Mouse (Mus musculus) spleen, embryonic (tissue): Measurements from ENCODE around the gene H2-Aa.

Experiments
- CTCF ChIA-PET: fragments of 350-600 bp; sonication (Branson Sonifier 250); formaldehyde crosslinking; loops from one replicate; lab custom pipeline; 2022; lab: Charles Lee

Gene H2-Aa

DNA sequence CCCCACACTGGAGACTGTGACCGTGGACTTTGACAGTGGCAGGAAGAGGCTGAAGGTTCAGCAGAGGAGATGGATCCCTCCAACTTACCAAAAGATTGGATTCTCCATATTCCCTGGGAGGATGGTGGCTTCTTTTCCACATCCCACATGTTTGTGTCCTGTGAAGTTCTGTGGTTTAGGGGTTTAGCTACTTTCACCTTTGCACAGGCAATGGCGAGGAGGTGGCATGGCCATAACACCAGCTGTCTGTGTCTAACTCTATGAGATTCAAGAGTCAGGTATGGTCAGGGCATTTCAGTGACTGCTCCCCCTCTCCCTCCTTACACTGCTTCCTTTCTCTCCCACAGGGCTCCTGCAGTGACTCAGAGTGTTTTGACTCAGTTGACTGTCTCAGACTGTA is 18.9 kb downstream of the H2-Aa start:
- CTCF ChIA-PET: no interaction called here

DNA sequence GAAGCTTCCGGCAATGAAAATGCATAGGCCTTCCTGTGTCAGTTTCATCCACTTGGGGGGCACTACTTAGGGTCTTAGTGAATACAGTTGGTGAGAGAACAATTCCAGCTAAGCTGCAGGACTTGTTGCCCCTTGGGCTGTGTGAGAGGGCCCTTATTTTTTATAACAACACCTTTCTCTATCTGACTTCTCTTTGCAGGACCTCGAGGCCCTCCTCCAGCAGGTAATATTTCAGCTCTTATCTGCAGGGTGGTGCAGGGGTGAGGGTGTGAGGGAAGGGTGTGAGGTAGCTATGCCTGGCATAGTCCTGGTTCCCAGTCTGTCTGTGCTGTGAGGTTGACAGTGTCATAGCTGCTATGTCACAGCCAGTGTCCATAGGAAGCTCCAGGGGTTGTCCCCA is 19.4 kb downstream of the H2-Aa start:
- CTCF ChIA-PET: no interaction called here

DNA sequence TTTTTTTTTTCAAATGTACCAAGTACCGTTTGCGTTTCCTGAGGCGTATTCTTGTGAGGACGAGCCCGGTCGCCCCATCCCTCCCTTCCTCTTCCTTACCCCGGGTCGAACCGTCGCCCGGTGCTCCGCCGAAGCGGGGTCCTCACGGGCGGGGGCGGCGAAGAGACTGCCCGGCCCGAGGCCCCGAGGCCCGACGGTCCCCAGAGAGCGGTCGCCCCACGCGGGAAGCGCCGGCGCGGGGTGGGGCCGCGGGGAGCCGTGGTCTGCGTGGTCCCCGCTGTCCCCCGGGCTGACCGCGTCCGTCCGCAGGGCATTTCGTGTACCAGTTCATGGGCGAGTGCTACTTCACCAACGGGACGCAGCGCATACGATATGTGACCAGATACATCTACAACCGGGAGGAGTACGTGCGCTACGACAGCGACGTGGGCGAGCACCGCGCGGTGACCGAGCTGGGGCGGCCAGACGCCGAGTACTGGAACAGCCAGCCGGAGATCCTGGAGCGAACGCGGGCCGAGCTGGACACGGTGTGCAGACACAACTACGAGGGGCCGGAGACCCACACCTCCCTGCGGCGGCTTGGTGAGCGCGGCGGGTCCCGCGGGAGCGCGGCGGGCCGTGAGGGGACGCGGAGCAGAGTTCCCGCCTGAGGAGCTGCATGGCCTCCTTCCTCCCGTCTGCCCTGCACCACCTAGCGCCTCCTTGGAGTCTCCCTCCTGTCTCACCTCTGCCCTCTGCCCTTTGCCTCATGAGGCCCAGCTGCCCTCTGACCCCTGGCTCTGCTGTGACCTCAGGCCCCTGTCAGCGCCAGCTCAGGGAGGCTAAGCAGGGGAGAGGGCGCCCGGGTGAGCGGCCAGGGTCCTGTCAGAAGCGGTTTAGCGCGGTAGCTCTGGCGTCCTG is 22.9 kb downstream of the H2-Aa start:
- CTCF ChIA-PET: no interaction called here

DNA sequence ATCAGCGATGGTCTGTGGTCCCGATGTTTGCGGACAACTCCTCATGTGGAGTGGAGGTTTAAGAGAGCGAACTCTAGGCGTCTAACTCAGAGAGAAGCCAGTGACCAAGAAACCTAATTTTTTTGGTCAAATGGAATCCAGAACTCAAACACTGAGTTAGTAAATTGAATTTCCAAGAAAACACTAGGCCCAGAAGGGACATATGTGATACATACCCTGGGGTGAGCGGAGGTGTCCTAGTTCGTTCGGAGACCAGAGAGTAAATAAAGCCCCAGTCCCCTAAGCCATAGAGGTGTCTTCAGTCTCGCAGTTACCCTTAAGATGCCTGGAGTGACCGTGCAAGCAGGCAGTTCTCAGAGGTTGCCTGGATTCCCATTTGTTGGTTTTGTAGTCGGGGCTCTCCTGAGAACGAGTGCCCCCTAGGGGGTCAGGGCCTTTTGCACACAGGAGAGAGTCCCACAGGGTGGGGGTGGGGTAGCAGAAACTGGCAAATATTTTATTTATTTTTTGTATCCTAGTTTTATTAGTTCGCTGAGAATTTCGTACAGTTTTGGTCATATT is 23.7 kb downstream of the H2-Aa start:
- CTCF ChIA-PET: no interaction called here

DNA sequence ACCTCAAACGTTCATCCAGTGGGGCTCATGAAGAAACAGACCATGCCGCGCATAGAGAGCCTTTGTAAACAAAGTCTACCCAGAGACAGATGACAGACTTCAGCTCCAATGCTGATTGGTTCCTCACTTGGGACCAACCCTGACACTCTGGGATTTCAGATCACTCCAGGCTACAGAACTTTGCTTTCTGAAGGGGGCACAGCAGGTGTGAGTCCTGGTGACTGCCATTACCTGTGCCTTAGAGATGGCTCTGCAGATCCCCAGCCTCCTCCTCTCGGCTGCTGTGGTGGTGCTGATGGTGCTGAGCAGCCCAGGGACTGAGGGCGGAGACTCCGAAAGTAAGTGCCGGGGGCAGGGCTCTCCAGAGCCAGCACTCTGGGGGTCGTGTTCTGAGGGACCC is 24.6 kb downstream of the H2-Aa start:
- CTCF ChIA-PET: interaction anchor here (1.2 kb wide), 1 partner anchor 11 kb away, joined by 3 read pairs; no protein-coding TSS in a partner anchor

DNA sequence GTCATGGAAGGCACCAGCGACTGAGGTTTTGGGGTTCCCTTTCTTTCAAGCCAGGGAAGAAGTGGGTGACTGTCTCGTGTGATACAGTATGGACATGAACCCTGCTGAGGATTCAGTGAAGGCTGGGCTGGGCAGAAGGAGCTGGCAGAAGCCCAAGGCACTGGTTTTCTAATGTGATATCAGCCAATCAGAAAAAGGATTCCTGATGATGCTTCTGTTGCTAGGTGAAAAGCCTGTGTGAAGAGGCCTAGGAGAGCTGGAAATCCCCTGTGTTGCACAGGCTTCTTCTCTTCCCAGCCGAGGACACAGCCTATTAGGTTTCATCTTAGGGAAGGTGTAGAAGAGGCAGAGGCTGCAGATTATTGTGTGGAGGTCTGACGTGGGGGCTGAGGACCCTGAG is 26.1 kb downstream of the H2-Aa start:
- CTCF ChIA-PET: no interaction called here

DNA sequence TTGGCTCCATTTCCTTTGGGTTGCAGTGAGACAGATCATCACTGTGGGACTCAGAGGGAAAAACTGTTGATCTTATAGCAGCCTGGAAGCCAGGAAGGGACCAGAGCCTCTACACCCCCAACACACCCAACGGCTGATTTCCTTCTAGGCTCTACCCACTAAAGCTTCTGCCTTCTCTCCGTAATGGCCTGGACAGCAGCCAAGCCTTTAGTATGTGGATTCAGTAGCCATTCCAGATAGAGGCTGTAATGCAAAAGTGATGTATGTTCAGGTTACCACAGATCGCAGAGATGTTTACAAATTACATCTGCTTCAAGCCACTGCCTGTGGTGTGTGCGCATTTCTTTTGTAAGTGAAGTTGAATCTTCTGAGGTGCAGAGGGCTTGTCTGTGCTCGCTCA is 27.1 kb downstream of the H2-Aa start:
- CTCF ChIA-PET: no interaction called here

DNA sequence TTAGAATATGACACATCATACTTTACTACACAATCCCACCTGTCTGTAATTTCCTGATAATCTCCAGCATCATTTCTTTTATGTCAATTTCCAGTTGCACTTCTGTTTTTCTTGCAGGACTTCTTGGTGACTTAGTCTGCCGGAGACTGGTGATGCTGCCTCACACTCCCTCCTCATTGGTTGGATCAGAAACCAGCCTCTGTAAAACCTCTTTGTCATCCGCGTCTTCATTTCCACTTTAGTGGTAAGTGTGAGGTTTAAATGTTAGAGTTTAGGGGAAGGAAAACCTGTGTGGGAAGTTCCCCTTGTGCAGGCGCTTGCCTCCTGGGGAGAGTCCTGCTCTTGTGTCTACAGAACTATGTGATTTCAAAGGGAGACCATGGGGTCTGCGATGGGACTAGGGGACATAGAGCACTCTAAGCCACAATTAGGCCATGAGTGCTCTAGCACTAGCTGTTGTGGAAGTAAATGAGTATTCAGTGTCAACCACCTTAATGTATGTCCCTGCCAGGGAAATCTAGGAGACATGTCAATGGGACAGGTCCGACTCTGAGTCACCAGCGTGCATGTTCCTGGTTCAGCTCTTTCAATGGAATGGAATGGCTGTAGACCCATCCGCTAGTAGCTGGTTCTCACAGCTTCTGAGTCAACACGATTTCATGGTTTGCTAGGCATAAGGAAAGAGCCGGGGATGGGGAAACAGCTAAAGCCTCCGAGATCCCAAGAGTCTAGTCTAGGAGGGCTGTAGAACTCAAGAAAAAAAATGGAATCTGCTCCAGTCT is 29.8 kb downstream of the H2-Aa start, which contains the start of gene H2-Ab1:
TSS of gene H2-Ab1 (plus strand) at position 96 of the 782 bp plus-strand sequence.
- CTCF ChIA-PET: no interaction called here

DNA sequence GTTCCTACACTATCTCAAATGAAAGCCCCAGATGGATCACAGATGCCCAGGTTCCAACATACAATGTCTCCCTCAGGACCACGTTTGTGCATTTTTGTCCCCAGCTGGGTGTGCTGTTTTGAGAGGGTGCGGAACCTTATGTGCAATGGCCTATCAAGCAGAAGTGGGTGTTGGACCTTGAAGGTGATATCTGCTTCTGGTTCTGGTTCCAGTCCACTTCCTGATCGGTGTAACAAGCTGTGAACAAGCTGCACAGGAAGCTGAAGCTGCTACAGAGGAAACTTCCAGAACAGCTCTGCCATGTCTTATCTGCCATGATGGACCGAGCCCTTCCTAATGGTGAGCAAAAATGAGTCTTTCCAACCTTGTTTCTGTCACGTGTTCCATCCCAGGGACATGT is 31.1 kb downstream of the H2-Aa start:
- CTCF ChIA-PET: interaction anchor here (0.6 to 0.8 kb wide), 2 partner anchors 16 to 153 kb away, joined by 4 read pairs; no protein-coding TSS in a partner anchor

DNA sequence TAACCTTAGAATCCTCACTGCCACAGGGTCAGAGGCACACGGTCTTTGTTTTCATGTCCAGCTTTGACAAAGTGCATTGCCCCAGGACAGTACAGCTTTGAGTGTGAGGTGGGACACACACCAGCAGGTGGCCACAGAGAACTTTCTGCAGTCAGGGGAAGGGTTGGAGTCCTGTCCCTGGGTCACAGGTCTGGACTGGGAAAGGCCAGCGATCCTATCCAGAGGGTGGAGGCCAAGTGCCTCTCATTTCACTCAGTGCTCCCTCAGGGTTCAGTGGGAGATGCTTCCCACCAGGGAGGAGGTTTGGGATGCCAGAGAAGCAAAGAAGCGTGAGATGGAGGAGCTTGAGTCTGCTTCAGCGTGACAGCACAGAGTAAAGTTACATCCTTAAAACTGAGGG is 36.0 kb downstream of the H2-Aa start:
- CTCF ChIA-PET: interaction anchor here (1.2 kb wide), 1 partner anchor 12 kb away, joined by 3 read pairs; no protein-coding TSS in a partner anchor

DNA sequence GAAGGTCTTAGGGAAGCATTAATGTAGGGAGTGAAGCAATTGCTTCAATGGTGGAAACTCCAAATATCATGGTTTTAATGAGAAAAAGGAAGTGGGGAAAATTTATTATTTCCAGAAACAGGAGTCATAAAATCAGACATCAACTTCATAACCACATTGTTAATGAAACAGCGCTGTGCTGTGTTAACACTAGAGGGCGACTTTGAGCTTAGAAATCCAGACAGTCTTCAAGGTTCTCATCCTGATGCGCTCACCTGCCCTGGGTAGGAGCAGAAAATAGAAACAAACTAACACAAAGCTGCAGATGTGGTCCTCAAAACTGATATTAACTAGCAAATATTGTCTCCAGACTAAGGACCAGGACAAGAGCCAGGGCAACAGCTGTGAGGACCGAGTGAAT is 37.7 kb downstream of the H2-Aa start:
- CTCF ChIA-PET: interaction anchor here (0.6 to 0.8 kb wide), 2 partner anchors 63 to 102 kb away, joined by 3 read pairs; no protein-coding TSS in a partner anchor

DNA sequence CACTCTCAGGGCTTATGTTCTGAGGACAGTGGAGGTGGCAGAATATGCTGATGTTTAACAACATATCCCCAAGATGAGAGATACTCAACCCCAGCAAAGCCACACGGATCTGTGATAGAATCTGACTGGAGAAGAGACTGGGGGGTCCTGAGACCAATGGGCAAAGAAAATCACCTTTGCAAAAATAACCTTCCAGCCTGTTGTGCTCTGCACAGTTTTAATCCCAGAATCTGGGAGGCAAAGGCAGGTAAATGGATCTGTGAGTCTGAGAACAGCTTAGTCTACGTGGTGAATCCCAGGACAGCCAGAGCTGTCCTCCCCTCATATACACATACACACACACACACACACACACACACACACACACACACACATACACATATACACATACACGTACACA is 38.3 kb downstream of the H2-Aa start:
- CTCF ChIA-PET: interaction anchor here (0.8 to 1.1 kb wide), 2 partner anchors 24 to 102 kb away, joined by 3 to 4 read pairs; no protein-coding TSS in a partner anchor

DNA sequence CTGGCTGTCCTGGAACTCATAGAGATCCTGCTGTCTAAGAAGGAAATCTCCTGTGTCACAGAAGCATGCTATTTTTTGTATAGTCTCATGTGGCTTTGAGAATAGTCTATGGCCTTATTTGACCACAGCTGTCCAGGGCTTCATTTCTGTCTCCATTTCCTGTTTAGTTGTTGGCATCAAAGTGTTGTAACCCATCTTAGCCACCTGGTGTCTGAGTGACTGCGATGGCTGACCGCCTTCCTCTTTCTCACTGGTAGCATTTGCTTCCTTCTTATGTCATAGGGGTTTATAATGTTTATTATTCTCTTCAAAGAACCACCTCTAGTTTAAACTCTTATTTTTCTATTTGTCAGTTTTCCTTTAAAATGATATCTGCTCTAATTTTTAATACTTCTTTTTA is 38.9 kb downstream of the H2-Aa start:
- CTCF ChIA-PET: interaction anchor here (1.1 kb wide), 2 partner anchors 9 to 25 kb away, joined by 3 to 4 read pairs; no protein-coding TSS in a partner anchor

DNA sequence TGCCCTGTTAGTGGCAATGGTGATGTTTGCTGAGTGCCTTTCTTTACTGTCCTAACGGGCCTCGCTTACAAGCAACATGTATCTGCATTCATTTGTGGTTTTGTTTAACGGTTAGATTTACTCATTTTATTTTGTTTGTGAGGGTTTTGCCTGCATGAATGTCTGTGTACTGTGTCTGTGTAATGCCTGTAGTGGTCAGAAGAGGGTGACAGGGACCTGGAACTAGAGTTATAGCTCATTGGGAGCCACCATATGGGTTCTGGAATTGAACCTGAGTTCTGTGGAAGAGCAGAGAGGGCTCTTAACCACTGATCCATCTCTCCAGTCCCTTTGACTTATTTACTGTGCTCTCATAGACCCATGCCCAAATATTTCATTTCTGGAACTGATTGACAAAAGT is 40.6 kb downstream of the H2-Aa start:
- CTCF ChIA-PET: no interaction called here

DNA sequence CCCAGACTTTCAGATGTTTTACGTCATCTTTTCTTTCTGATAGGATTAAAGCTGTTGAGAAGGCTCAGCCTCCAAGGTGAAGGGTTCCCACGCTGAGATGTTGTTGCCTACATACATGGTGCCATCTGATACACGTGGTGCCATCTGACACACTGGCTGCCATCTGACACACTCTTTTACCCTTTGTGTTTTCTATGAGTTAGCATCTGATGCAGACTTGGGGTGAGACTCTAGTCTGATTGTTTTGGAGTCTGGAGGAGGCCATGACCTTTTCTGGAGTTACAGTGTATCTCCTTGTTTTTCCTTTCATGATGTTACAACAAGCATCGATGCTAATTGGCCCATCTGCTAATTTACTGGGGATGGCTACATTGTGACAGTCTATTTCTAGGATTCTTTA is 43.0 kb downstream of the H2-Aa start:
- CTCF ChIA-PET: no interaction called here

DNA sequence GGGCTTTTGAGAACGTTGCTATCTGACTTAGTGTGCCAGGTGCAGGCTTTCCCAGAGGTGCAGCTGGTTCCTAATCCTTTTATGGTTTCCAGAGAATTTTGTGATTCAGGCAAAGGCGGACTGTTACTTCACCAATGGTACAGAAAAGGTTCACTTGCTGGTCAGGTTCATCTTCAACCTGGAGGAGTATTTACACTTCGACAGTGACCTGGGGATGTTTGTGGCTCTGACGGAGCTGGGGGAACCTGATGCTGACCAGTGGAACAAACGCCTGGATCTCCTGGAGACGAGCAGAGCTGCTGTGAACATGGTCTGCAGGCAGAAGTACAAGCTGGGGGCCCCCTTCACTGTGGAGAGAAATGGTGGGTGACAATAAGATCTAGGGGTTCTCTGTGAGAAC is 46.7 kb downstream of the H2-Aa start:
- CTCF ChIA-PET: interaction anchor here (1.6 kb wide), 1 partner anchor 108 kb away, joined by 5 read pairs; no protein-coding TSS in a partner anchor

DNA sequence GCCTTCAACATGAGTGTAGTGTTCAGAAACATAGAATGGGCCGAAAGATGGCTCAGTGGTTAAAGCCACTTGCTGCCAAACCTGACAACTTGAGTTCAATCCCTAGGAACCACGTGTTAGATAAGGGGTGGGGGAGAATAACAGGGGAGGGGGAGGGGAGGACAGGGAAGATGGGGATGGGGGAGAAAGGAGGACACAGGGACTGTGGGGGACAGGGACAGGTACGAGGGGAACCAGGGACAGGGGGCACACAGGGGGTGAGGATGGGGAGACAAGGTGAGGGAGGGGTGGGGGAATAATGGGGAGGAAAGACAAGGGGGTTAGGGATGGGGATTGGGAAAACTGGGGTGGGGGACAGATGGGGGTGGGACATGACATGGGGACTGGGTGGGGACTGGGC is 47.3 kb downstream of the H2-Aa start:
- CTCF ChIA-PET: interaction anchor here (0.7 to 1.3 kb wide), 3 partner anchors 8 to 108 kb away, joined by 3 to 4 read pairs (median 3); no protein-coding TSS in a partner anchor

DNA sequence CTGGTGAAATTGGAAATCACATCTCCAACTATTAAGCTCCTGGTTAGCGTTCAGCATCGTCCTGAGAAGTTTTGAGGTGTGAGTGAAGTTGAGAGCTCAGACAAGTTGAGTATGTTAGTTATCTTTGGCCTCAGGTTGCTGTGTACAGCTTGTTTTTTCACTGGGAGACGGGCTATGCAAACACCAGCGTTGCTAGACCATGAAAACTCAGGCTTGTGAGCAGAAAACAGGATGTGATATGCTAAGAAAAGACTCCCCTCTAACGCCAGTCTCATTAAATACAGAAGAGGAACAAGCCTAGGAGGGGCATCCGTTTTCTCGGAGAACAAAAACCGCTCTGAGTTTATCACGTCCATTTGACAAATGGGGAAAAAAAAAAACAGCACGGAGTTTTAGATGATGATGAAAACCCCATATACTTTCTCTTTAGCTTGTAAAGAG is 48.0 kb downstream of the H2-Aa start:
- CTCF ChIA-PET: interaction anchor here (0.6 to 1.3 kb wide), 7 partner anchors 8 to 320 kb away, joined by 3 to 11 read pairs (median 3); no protein-coding TSS in a partner anchor

DNA sequence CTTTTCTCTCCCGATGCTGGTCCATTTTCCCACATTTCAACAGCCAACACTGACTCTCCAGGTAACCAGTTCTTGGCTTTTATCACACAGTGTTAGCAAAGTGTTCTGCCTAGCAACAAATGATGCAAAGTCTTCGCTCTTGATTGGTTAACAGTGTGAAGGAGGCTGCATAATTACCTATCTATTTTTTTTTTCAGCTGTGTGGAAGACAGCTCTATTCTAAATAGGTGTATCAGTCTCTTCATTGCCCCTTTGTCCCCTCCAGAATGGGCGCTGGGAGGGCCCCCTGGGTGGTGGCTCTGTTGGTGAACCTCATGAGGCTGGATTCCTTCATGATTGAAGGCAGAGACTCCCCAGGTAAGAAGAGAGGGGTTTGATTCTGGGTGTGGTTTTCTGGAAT is 48.9 kb downstream of the H2-Aa start, which contains the start of gene H2-Ob:
TSS of gene H2-Ob (plus strand) at position 198 of the 400 bp plus-strand sequence.
- CTCF ChIA-PET: interaction anchor here (0.7 kb wide), 1 partner anchor 261 kb away, joined by 3 read pairs; no protein-coding TSS in a partner anchor

DNA sequence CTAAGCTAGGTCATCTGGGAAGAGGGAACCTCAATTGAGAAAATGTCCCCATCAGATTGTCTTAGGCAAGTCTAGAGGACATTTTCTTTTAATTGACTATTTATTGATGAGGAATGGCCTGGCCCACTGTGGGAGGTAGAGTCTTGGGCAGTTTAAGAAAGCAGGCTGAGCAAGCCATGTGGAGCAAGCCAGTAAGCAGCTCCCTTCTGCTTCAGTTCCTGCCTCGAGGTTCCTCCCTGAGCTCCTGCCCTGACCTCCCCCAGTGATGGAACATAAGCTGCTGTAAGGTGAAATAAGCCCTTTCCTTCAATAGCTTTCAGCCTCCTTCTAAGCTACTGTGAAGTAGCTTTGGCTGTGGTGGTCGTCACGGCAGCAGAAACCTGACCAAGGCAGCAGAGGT is 49.9 kb downstream of the H2-Aa start:
- CTCF ChIA-PET: interaction anchor here (0.6 to 2.4 kb wide), 2 partner anchors 68 to 137 kb away, joined by 6 to 7 read pairs; no protein-coding TSS in a partner anchor

DNA sequence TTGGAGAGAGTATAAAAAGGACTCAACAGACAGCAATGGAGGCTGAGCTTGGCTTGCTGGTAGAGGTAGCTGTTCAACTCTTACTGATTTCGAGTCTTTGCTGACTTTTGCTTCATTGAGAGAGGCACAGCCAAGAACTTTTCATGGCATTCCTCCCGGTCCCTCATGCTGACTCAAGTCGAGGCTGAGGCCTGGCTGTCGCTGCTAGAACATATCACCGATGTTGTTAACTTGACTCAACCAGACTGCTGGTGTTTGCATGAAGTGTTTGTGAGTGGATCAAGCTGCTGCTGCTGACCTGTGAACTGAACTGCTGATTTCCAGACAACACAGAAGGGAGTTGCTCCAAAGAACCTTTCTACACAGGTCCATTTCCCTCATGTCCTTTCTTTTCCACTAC is 50.9 kb downstream of the H2-Aa start:
- CTCF ChIA-PET: interaction anchor here (0.6 to 2.4 kb wide), 2 partner anchors 44 to 67 kb away, joined by 3 to 7 read pairs; no protein-coding TSS in a partner anchor
